Mouse (Mus musculus) left cerebral cortex, postnatal 10 days (tissue): Measurements from ENCODE around the gene Gm4513. TPM values are rescaled to one million over a fixed set of nuclear protein-coding genes. Genes with fewer than 3 reads are reported as not detected.
"Not testable (repeated sequence)": the region's sequence is repeated elsewhere in the genome, so short reads cannot be mapped to it uniquely, and the experiment has no call there.

Experiments
- DNase-seq, 2 experiments: peaks; one replicate each; pipeline ENCODE4 v3.0.0; 2021 to 2022; ENCODE audit warnings: low spot score in 2 of 2, mixed read lengths in 1 of 2; ENCODE audit errors: extremely low spot score in 1 of 2
- intact Hi-C: fragments of 180-260 bp; cut with DNase I; formaldehyde crosslinking; loops from one replicate; pipeline ENCODE4 v1.15.1; 2025
- total RNA-seq, 2 experiments: library from RNA; stranded (reverse); gene quantifications; 2 replicates each; pipeline ENCODE4 v1.2.3; 2021

Gm4513 gene
- not detected for total RNA-seq

- intact Hi-C loops, DNase-seq: not testable (repeated sequence)
These were observed at the start of gene Gm4513 for GRCm38 (mm10) chr7:20598921-20599320. Gene Gm4513 (minus strand): TSS chr7:20599021.

- DNase-seq, intact Hi-C loops: not testable (repeated sequence)
These were observed 22.7 kb downstream of the Gm4513 start, which contains the start of gene Gm4141 for GRCm38 (mm10) chr7:20576141-20576540. Gene Gm4141 (minus strand): TSS chr7:20576241.

DNA sequence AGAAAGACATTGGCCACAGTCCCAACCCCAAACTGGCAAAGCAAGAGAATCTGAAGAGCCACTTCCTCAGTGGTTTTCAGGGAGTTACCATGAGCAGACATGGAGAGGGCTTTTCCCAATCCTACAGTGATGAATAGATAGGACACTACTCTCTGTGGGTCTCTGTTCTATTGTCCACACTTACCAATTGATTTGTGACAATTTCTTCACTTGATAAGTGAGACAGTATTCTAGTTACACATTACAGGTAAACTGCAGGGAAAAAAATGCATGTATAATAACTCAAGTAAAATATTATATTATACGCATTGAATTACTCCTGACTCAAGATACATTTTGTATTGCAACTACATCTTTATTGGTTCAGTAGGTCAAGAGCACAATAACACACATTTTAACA lies 53.2 kb downstream of the Gm4513 start, which contains the start of gene Gm5726:
Gm5726 (minus strand) TSS at position 101 of the 400 bp plus-strand sequence.
- intact Hi-C loops, DNase-seq: not testable (repeated sequence)

Other genes with a start within 250 kb of the Gm4513 start
- not detected for gene Gm5728, start 223.6 kb downstream of the Gm4513 start, total RNA-seq
- not detected for gene Vmn1r100, start 181.1 kb downstream of the Gm4513 start, total RNA-seq
- not detected for gene Vmn1r101, start 156.4 kb downstream of the Gm4513 start, total RNA-seq
- not detected for gene Gm10670, start 124.1 kb downstream of the Gm4513 start, total RNA-seq
- gene Vmn1r103, start 88.5 kb downstream of the Gm4513 start, total RNA-seq = not detected
- gene Vmn1r104, start 65.2 kb downstream of the Gm4513 start, total RNA-seq = not detected
- gene Gm5726, start 53.3 kb downstream of the Gm4513 start, total RNA-seq = not detected
- gene Gm4141, start 22.8 kb downstream of the Gm4513 start, total RNA-seq = not detected
- gene Vmn1r107, start 69.9 kb upstream of the Gm4513 start, total RNA-seq = not detected
- not detected for gene Vmn1r111, start 104.2 kb upstream of the Gm4513 start, total RNA-seq
- not detected for gene Gm10668, start 131.6 kb upstream of the Gm4513 start, total RNA-seq
- gene Vmn1r112, start 172.2 kb upstream of the Gm4513 start, total RNA-seq = not detected
- not detected for gene Vmn1r113, start 188.3 kb upstream of the Gm4513 start, total RNA-seq
- gene Vmn1r114, start 213.2 kb upstream of the Gm4513 start, total RNA-seq = not detected
- gene Vmn1r115, start 246.0 kb upstream of the Gm4513 start, total RNA-seq = not detected